Mouse (Mus musculus) adrenal gland, postnatal 10 days (tissue): Measurements from ENCODE around the gene Arhgef33. TPM values are rescaled to one million over a fixed set of nuclear protein-coding genes. Genes with fewer than 3 reads are reported as not detected.

Experiments used
- DNase-seq: peaks from one replicate; pipeline ENCODE4 v3.0.0; 2021; ENCODE audit warnings: mixed read lengths
- total RNA-seq, 2 experiments: library from RNA; stranded (reverse); gene quantifications; 2 replicates each; pipeline ENCODE4 v1.2.3; 2021

The Arhgef33 gene
- total RNA-seq, 2 experiments from 2014 or later = 1.6 to 2.5 TPM

DNA sequence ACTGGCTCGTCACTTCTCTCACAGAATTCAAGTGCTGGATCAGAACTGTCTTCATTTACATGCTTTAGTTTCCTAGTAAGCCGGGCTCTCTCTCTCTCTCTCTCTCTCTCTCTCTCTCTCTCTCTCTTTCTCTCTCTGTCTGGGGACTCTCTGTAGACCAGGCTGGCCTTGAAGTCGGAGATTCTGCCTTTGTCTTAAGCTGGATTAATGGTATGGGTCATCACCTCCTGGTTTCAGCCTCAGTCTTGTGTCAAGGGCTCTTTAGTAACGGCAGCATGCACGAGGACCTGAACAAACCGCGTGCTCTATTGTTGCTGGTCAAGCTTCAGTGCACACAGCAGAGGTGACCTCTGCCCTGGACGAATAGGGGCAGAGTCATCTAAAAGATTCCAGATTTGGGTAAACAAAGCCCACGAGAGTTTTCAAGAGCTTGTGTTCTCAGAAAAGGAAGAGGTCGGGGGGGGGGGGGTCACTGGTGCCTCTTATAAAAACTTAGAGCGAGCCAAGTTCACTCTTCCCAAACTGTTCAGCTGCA lies 39.5 kb downstream of the Arhgef33 start:
- no peak for DNase-seq

DNA sequence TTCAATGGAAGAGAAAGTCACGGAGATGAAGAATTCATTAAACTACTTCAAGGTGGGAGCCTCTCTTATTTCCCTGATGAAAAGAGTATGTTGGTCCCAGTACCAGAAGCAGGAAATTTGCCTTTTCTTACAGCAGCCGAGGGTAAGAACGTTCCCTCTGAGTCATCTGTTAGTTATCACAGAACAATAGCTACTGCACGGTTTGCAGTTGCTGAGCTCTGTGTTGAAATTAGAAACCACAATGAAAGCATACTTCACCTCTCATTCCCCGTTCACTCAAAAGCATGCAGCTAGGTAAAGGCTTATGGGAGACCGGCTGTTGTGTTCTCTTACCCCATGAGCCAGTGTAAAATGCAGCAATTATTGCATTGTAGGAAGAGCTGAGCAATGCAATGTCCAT lies 40.0 kb downstream of the Arhgef33 start:
- no peak for DNase-seq

DNA sequence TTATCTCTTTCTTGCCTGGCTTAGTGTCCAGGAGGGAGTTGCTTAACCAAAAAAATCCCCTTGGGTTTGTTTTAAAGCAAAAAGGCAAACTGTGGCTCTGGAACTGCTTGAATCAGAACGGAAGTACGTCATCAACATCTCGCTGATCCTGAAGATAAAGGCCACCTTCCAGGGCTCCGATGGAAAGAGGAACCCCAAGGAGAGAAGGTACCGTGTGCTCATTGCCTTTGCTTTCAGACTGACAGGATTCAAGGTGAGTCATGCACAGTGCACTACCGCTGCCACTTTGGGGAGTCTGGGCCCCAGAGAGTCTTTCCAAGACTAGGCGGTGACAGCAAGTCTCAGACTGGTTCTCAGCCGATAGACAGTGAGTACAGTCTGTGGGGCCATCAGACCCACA lies 53.0 kb downstream of the Arhgef33 start:
- DNase-seq = no peak

DNA sequence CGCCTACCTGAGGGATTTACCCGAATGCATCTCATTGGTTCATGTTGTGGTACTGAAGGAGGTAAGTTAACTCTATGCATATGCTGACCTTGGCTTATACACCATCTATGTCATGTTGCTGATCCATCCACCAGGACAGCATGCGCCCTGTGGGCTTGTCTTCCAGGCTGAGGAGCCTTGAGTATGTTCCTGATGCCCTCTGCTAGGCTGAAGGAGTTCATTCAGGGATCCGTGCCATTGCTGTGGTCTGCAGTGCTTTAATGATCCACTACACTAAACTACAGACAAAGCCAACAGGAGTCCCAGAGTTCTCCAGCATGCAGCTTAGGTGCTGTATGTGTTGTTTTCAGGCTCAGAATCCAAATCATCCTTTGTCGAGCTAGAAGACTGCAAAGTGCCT lies 60.1 kb downstream of the Arhgef33 start:
- peak; percentile 12 for DNase-seq

DNA sequence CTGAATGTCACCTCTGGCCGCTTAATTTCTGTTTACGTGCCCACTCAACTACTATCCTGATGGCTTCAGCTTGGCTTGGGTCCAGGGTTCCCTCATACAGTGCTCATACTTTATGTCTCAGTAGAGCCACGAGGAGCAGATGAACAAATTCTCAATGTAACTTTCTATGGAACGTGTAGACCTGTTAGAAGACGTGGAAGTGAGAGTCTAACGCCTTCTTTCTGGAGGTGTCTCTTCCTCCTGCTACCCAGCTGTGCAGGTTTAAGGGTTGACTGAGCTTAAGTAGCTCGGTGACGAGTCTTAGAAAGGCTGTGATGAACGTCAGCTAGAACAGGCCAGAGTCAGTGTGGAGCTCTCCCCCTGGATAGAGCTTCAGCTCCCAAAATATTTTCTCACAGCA lies 61.4 kb downstream of the Arhgef33 start:
- no peak for DNase-seq

DNA sequence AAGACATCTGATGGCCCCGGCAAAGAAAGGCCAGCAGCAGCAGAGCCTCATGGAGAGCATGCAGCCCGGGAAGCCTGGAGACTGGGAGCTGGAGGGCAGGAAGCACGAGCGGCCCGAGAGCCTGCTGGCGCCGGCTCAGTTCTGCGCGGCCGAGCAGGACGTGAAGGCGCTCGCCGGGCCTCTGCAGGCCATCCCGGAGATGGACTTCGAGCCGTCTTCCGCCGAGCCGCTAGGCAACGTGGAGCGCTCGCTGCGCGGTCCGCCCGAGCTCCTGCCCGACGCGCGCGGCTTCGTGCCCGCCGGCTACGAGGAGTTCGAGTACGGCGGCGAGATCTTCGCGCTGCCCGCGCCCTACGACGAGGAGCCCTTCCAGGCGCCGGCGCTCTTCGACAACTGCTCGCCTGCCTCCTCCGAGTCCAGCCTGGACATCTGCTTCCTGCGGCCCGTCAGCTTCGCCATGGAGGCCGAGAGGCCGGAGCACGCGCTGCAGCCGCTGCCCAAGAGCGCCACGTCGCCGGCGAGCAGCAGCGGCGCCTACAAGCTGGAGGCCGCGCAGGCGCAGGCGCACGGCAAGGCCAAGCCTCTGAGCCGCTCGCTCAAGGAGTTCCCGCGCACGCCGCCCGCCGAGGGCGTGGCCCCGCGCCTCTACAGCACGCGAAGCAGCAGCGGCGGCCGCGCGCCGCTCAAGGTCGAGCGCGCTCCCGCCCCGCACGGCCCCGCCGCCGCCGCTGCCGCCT lies 66.0 kb downstream of the Arhgef33 start, which contains the start of gene Gm10190:
Gene Gm10190, minus strand, starts transcription at position 553 of the 737 bp plus-strand sequence.
- DNase-seq = peak; percentile 92

DNA sequence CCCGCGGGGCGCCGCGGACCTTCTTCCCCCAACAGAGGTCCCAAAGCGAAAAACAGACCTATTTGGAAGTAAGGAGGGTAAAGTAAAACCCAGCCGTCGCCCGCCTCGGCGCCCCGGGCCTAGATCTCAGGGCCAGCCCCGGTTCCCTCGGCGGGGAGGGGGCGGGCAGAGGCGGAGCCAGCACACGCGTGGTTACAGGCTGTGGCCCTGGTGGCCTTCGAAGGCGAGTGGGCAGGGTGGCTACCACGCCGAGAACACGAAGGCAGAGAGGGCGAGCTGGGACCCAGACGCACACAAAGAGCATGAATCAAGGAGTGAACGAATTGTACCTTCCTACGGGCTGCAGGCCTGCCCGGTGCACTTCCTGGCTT lies 66.5 kb downstream of the Arhgef33 start:
- no peak for DNase-seq

DNA sequence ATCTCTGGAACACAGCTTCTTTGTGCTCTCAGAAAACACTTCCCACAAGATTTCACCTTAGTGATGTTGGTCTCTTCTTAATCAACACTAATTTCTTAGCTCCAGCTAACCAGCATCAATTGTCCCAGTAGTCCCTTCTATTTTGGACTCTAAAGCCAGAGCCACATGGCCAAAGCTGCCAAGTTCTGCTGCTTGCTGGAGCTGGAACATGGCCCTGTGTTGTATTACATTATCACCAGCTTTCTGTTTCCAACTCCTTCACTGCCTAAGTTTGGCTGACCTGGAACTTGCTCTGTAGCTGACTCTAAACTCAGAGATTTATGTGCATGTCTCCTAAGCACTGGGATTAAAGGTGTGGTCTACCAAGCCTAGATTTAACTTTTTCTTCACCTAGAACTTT lies 71.2 kb downstream of the Arhgef33 start:
- DNase-seq = peak; percentile 10

DNA sequence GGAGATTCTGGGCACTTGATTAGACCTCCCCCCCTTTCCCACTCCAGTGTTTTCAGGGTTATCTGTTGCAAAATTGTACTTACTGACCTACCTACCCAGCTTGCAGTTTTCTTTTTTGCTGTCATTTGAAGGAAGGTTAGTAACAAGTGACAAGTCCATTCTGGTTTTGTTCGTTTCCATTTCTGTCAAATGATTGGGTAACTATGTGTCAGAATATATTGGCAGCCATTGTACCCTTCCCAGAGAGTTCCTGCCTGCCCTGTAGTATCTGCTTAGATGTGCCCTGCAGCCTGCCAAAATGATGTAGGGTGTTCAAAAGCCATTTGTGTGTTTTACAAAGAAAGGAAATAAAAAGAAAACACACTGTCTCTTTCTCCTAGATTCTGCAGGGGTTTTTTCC lies 78.5 kb downstream of the Arhgef33 start:
- no peak for DNase-seq

DNA sequence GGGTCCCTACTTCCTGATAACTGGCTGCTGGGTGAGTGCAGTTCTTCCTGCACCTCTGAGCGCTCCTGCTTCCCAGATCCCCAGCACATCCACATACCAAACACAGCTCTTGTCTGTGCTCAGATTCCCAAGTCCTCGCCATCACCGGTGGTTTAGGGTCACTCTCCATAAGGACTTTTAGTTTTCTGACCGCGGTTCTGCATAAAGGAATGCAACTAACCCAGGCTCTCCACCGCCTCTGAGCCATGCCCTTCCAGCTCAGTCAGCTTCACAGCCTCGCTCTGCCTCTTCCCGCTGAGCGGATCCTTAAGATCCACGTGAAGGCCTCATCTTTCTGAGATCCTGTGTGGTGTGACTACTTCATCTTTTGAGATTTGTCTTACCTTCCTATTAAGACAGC lies 82.8 kb downstream of the Arhgef33 start:
- DNase-seq = no peak

DNA sequence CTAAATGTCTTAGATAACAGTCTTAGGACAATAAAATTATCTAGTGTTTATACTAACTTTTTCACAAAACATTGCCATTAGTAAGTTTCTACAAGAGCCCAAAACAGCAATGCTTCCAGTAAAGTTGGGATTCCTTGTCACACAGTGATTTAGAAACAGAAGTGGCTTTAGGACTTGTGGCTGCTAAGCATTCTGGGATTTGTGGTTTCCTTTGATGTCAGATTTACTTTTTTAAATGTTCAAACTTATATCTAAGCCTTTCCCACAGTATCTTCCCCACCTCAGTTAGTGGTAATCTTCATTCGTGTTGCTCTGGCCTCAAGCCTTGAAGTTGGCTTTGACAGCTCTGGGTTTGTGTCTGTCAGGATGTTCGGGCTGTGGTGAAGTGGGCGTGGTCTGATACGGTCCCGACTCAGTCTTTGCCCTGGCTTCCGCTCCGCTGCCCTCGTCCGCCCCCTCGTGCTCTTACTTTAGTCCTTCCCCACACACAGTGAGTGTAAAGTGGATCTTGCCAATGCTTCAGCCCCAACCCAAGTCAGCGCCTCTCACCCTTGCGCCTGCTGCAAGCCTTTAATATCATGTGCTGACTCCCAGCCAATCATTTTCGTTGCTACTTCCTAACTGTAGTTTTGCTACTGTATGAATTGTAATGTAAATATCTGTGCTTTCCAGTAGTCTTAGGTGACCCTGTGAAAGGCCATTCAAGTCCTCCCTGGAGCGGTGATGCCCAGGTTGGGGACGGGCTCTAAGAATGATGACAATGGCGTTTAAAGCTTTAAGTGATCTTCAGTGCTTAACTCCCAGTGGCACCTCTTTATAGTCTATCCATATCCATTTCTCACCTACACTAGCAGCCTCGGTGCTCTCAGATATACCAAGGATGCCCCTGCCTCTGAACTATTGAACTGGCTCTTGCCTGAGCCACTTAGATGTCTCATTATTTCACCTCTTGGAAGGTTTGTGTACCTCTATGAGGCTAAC lies 84.5 kb downstream of the Arhgef33 start:
- peak; percentile 62 for DNase-seq

DNA sequence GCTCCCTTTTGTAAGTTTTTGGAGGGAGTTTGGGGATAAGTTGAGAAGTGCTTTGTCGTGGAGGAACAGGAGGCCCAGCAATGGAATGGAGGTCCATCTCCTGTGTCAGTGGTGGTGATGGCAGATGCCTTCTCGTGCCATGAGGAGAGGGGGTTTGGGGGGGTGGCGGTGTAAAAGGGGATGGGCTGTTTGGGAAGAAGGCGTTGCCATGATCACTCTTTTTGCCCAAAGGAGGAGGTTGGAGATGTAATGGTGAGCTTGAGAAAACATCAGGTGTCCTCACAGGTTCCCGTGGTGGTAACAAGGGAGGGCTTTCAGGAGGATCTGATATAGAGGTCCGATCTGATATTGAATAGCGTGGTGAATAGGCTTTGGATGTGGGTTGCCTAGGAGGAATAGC lies 91.0 kb downstream of the Arhgef33 start:
- DNase-seq = no peak

DNA sequence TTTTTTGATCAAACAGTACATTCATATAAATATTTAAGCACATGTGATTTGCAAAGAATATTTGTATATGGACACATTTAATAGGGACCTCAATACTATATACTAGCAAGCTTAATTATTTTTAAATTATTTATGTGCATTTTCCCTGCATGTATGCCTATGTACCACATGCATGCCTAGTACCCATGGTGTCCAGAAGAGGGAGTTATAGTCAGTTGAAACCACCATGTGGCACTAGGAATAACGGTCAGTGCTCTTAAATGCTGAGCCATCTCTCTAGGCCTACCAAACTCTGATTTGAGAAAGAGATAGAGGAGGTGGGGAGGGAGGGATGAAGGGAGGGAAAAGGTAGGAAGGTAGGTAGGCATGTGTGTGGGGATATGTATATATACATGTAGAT lies 104.0 kb downstream of the Arhgef33 start:
- DNase-seq = no peak

DNA sequence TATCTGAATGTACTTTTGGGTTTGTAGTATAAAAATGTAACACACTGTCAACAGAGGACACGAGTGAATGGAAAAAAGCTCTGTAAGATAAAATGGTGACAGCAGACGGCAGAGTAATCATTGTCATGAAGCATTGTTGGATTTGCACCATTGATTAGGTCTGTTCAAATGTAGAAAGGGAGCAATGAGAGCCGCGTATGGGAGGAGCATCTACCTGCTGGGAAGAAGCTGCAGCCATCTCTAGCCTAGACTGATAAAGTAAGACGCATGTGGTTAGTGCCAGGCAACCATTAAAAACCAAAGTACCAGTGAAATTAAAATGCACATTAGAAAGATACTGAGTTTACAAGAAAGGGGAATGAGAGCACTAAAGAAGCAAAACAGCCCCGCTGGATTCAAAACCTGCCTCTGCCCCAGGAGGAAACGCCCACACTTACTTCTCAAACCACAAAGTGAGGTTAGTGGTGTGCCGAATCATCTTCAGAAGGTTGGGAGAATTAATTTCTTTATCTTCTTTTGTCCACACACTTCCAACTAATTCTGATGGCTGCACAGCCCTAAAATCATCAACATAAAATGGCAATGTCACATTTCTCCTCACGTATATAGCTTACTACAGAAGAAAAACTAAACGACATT lies 111.5 kb downstream of the Arhgef33 start:
- no peak for DNase-seq

DNA sequence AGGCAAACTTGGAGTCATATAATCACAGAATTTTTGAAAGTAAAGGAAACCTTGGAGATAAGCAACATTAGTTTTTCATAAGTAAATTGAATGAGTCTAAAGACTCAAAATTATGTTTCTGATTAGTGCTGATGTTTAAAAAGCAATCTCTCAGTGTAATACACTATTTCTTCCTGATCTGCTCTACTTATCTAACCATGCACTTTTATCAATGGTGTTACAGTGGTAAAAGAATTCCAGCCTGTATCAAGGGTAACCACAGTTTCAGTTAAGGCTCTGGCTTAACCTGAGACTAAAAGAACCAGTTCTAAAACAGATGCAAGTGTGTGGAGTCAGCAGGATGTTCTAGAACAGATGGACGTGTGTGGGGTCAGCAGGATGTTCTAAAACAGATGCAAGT lies 113.8 kb downstream of the Arhgef33 start:
- DNase-seq = no peak

DNA sequence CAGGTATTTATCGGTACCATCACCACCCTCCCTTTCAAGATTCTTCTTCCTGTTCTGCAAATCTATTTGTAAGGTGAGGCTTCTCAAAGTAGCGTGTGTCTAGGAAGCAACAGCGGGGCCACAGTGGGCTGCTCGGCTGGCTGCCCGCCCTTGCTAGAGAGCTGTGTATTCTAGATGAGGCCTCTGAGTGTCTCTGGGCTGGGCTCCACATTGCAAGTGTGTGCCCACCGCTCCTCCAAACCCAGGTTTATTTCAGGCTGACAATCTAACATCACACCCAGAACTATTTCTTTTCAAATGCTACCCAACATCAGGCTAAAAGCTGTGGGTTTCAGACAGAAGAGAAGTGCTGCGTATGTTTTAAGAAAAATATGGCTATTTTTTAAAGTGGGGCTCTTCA lies 119.0 kb downstream of the Arhgef33 start:
- no peak for DNase-seq

DNA sequence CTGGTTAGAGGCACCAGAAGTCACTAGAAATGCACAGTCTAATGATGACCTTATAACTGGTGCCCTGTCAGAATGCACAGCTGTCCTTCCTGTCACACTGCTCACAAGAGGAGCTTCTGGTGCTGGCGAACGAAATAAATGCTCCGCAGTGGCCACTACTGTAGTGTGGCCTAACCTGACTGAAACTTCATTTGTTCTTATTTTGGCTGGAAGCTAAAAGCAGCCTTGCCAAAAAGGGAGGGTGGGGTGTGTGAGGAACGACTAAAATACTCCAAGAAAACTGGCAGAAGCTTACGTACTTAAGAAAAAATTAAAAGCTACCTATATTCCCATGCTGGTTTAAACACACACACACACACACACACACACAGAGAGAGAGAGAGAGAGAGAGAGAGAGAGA lies 119.7 kb downstream of the Arhgef33 start:
- peak; percentile 30 for DNase-seq

DNA sequence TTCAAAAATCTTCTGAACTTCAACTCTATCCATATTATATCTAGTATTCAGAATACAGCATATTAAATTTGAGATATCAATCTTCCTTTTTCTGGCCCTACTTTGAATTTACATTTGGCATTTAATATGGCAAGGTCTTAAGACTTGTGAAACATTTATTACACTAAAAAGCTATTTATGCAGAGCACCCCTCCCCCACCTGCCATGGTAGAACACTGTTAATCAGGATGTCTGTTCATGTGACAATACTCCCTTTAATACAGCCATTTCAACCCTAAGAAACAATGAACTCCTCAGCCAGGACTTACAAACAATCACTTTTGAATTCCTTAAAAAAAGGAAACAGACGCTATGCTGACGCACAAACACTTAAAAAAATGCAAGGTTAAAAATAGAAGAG lies 120.8 kb downstream of the Arhgef33 start:
- DNase-seq = no peak

DNA sequence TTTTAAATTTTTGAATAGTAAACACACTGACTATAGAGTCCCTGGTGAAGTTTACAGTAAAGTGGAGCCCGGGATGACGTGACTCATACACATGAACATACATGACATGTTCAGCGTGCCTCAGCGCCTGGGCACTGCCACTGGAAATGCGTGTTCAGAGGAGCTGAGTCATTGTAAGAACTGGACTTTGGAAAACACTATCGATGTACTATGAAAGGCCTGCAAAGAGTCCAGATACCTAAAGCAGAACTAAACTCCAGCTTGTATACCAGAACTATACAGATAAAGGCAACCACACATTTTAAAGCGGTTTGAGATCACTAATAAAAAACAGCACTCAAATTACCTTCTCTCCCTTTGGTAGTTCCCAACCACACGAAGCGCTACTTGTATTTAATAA lies 124.8 kb downstream of the Arhgef33 start:
- no peak for DNase-seq

DNA sequence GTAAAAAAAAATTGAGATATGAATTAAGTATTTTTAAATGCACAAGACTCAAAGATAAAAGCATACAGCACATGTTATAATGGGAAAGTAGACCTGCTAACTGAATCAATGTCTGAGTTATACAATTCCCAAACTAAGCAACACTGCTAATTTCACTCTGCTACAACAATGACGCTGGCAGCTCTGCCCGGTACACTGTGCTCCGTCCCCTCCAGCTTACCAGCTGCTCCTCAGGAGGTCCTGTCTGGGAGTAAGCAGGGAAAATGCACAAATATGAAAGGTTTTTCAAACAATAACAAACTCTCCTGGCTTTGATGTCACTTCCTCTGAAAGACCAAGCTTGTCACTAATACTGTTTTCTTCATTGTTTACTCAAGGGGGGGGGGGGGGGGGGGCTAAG lies 127.2 kb downstream of the Arhgef33 start:
- no peak for DNase-seq

DNA sequence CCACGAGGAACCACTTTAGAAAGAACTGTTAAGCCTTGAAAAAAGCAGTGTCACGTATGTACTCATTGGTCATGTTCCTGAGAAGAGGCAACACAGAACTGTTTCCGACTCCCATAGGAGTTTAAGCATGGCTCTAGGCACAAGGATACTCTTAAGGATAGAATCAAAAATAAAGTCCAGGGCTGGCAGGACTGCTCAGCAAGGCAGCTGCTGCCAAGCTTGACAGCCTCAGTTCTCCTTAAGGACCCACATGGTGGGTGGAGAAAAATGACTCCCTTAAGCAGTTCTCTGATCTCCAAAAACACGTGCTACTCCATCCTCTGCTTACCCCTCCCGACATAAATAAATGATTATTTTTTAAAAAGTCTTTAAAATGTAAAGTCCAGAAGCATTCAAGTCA lies 128.5 kb downstream of the Arhgef33 start:
- DNase-seq = no peak

DNA sequence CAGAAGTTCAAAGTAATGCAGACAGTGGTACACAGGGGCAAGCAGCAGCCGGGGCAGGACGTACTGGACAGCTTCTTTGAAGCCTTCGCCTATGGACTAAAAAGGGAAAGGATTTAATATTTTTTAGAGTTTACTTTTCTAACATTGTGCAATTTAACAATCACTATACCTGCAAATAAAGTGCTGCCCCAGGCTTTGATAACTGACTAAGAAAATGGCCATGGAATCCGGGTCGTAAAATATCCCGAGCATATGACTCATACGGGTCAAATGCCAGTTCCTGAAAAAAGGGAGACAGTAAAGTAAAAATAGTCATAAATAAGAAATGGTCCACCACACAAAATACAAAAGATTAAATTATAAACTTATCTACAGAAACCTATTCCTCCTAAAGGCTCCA lies 138.2 kb downstream of the Arhgef33 start:
- DNase-seq = no peak

DNA sequence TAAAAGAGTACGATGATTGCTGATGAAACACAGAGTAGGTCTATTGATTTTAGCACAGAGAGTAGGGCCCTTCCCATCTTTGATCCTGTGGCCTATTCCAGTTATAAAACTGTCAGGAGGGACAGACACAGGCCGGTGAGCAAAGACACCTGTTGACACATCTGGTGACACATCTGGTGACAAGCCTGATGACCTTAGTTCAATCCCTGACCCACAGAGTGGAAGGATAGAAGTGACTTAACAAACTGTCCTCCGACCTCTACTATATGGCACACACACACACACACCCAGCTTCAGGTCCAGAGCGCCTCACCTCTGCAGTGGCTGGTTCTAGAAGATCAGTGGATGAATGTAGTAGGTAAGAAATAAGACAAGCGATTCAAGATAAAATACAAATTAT lies 139.3 kb downstream of the Arhgef33 start:
- DNase-seq = no peak
